Mouse (Mus musculus) neural tube, embryonic 13.5 days (tissue): ENCODE measurements around the gene Ppp2r2c. TPM values are rescaled to one million over a fixed set of nuclear protein-coding genes. Genes with fewer than 3 reads are reported as not detected.

ENCODE experiments used
- ATAC-seq: fragments of 200-750 bp; cut with Nextera tagmentation; 2 replicates; pipeline ENCODE4 v1.8.0; 2017; ENCODE audit warnings: low read depth, mild to moderate bottlenecking, moderate TSS enrichment, moderate library complexity
- H3K27ac ChIP-seq: fragments of 300-500 bp; sonication (generic); replicated peaks from 2 replicates; pipeline ENCODE4 v1.5.1; 2015; ENCODE audit warnings: moderate library complexity, mild to moderate bottlenecking, inconsistent platforms
- H3K27me3 ChIP-seq: fragments of 300-500 bp; sonication (generic); 2 replicates; pipeline ENCODE4 v1.6.1; 2015; ENCODE audit warnings: mild to moderate bottlenecking, inconsistent platforms
- H3K36me3 ChIP-seq: fragments of 300-500 bp; sonication (generic); 2 replicates; pipeline ENCODE4 v1.6.1; 2015; ENCODE audit warnings: mild to moderate bottlenecking, inconsistent platforms
- H3K4me1 ChIP-seq: fragments of 300-500 bp; sonication (generic); replicated peaks from 2 replicates; pipeline ENCODE4 v1.6.1; 2015; ENCODE audit warnings: inconsistent platforms
- H3K4me2 ChIP-seq: fragments of 300-500 bp; sonication (generic); 2 replicates; pipeline ENCODE4 v1.6.1; 2015; ENCODE audit warnings: inconsistent platforms, mild to moderate bottlenecking, moderate library complexity
- H3K4me3 ChIP-seq: fragments of 300-500 bp; sonication (generic); 2 replicates; pipeline ENCODE4 v1.5.1; 2015; ENCODE audit warnings: mild to moderate bottlenecking, inconsistent platforms
- H3K9ac ChIP-seq: fragments of 300-500 bp; sonication (generic); 2 replicates; pipeline ENCODE4 v1.6.1; 2015; ENCODE audit warnings: moderate library complexity, mild to moderate bottlenecking, inconsistent platforms
- H3K9me3 ChIP-seq: fragments of 300-500 bp; sonication (generic); 2 replicates; pipeline ENCODE4 v1.6.1; 2016; ENCODE audit warnings: inconsistent platforms
- WGBS: fragments of 180-500 bp; shearing (Covaris S2); methylation state at CpG from one replicate; pipeline ENCODE4 v1.1.7; 2015; 5-methylcytosine and 5-hydroxymethylcytosine counted together
- polyA plus RNA-seq: library from polyadenylated mRNA; unstranded; fragments of >200 nt; fragmentation: Nextera tagmentation; extraction: Ambion mirVana; gene quantifications from 2 replicates; pipeline ENCODE4 v1.2.1, GENCODE M21; 2015

The Ppp2r2c gene
- polyA plus RNA-seq, 1 experiment from 2014 or later = 44.8 TPM

- H3K27ac ChIP-seq = no peak overlapping the region
- H3K4me2 ChIP-seq = no peak overlapping the region
- ATAC-seq = no peak
- peaks cover 19% of the 10 kb centered on the region for H3K36me3 ChIP-seq
- no peak overlapping the region for H3K9ac ChIP-seq
- no peak overlapping the region for H3K4me3 ChIP-seq
- no peaks in the 10 kb centered on the region for H3K9me3 ChIP-seq
- no peaks in the 10 kb centered on the region for H3K27me3 ChIP-seq
- WGBS = 87% methylated on average over 2 of the region's 2 CpGs
- H3K4me1 ChIP-seq = peaks cover 15% of the 10 kb centered on the region
These were observed 74.1 kb downstream of the Ppp2r2c start for GRCm38 (mm10) chr5:36942446-36942845.

- no peak for ATAC-seq
- no peak overlapping the region for H3K4me3 ChIP-seq
- 0 out of 2 replicates have a peak overlapping the region, but pooled peaks have one; percentile 59 for H3K27ac ChIP-seq
- no peaks in the 10 kb centered on the region for H3K9me3 ChIP-seq
- 73% methylated on average over 5 of the region's 5 CpGs for WGBS
- H3K36me3 ChIP-seq = peaks cover 28% of the 10 kb centered on the region
- no peak overlapping the region for H3K9ac ChIP-seq
- H3K4me1 ChIP-seq = peaks cover 15% of the 10 kb centered on the region
- 0 out of 2 replicates have a peak, but pooled peaks cover 4% of the 10 kb centered on the region for H3K27me3 ChIP-seq
- no peak overlapping the region for H3K4me2 ChIP-seq
These were observed 76.2 kb downstream of the Ppp2r2c start for GRCm38 (mm10) chr5:36944552-36944951.

- H3K9ac ChIP-seq = no peak overlapping the region; the same call in 1 of the 2 replicates
- no peak overlapping the region for H3K4me3 ChIP-seq
- ATAC-seq = peak; percentile 10; the same call in 1 of the 2 replicates
- H3K27me3 ChIP-seq = 0 out of 2 replicates have a peak, but pooled peaks cover 4% of the 10 kb centered on the region
- peak overlapping the region; percentile 59 for H3K27ac ChIP-seq
- WGBS = 38% methylated on average over 8 of the region's 8 CpGs
- no peak overlapping the region for H3K4me2 ChIP-seq
- H3K4me1 ChIP-seq = peaks cover 15% of the 10 kb centered on the region
- H3K36me3 ChIP-seq = peaks cover 26% of the 10 kb centered on the region
- no peaks in the 10 kb centered on the region for H3K9me3 ChIP-seq
These were observed 76.9 kb downstream of the Ppp2r2c start for GRCm38 (mm10) chr5:36945102-36945701.

- ATAC-seq = no peak
- 81% methylated on average over 2 of the region's 2 CpGs for WGBS
These were observed 77.4 kb downstream of the Ppp2r2c start for GRCm38 (mm10) chr5:36945713-36946112.

GRCm38 (mm10) chr5:36946445-36946844 is 78.1 kb downstream of the Ppp2r2c start:
- peaks cover 15% of the 10 kb centered on the region for H3K4me1 ChIP-seq
- WGBS = 5% methylated on average over 5 of the region's 5 CpGs
- ATAC-seq = no peak
- no peak overlapping the region for H3K4me2 ChIP-seq
- H3K27ac ChIP-seq = no peak overlapping the region
- 0 out of 2 replicates have a peak, but pooled peaks cover 4% of the 10 kb centered on the region for H3K27me3 ChIP-seq
- H3K4me3 ChIP-seq = no peak overlapping the region
- no peaks in the 10 kb centered on the region for H3K9me3 ChIP-seq
- H3K9ac ChIP-seq = no peak overlapping the region
- H3K36me3 ChIP-seq = peaks cover 25% of the 10 kb centered on the region; the same call in 1 of the 2 replicates

More at GRCm38 (mm10) chr5:36945713-36946112, 77.4 kb downstream of the Ppp2r2c start:
- no peak overlapping the region for H3K9ac ChIP-seq
- H3K4me2 ChIP-seq = no peak overlapping the region
- peaks cover 15% of the 10 kb centered on the region for H3K4me1 ChIP-seq
- H3K27ac ChIP-seq = peak overlapping the region; percentile 59; the same call in 1 of the 2 replicates
- H3K27me3 ChIP-seq = 0 out of 2 replicates have a peak, but pooled peaks cover 4% of the 10 kb centered on the region
- H3K4me3 ChIP-seq = no peak overlapping the region
- no peaks in the 10 kb centered on the region for H3K9me3 ChIP-seq
- H3K36me3 ChIP-seq = peaks cover 26% of the 10 kb centered on the region

GRCm38 (mm10) chr5:36948831-36949230 is 80.5 kb downstream of the Ppp2r2c start:
- no peak overlapping the region for H3K27ac ChIP-seq
- no peak overlapping the region for H3K4me2 ChIP-seq
- H3K36me3 ChIP-seq = peaks cover 30% of the 10 kb centered on the region; the same call in 1 of the 2 replicates
- WGBS = 16% methylated on average over 3 of the region's 3 CpGs
- no peaks in the 10 kb centered on the region for H3K9me3 ChIP-seq
- H3K9ac ChIP-seq = no peak overlapping the region
- peaks cover 15% of the 10 kb centered on the region for H3K4me1 ChIP-seq
- peak; percentile 30; the same call in 1 of the 2 replicates for ATAC-seq
- H3K27me3 ChIP-seq = 0 out of 2 replicates have a peak, but pooled peaks cover 4% of the 10 kb centered on the region
- H3K4me3 ChIP-seq = no peak overlapping the region

GRCm38 (mm10) chr5:36950871-36951270 is 82.6 kb downstream of the Ppp2r2c start:
- ATAC-seq = no peak
- Histone ChIP-seq H3K36me3 (peaks cover 30% of the 10 kb centered on the region; the same call in 1 of the 2 replicates), H3K9me3 (no peaks in the 10 kb centered on the region), H3K9ac (no peak overlapping the region), H3K4me2 (no peak overlapping the region), H3K27ac (no peak overlapping the region), H3K27me3 (0 out of 2 replicates have a peak, but pooled peaks cover 4% of the 10 kb centered on the region), H3K4me3 (no peak overlapping the region), H3K4me1 (peaks cover 3% of the 10 kb centered on the region; the same call in 1 of the 2 replicates)
- 59% methylated on average over 2 of the region's 2 CpGs for WGBS

GRCm38 (mm10) chr5:36952311-36952710 is 84.0 kb downstream of the Ppp2r2c start:
- H3K27me3 ChIP-seq = 0 out of 2 replicates have a peak, but pooled peaks cover 4% of the 10 kb centered on the region
- no peak for ATAC-seq
- 93% methylated on average over 15 of the region's 15 CpGs for whole genome bisulfite sequencing
- no peak overlapping the region for H3K4me3 ChIP-seq
- no peak overlapping the region for H3K4me2 ChIP-seq
- H3K9me3 ChIP-seq = no peaks in the 10 kb centered on the region
- no peaks in the 10 kb centered on the region for H3K4me1 ChIP-seq
- H3K27ac ChIP-seq = no peak overlapping the region
- no peak overlapping the region for H3K9ac ChIP-seq
- peaks cover 30% of the 10 kb centered on the region; the same call in 1 of the 2 replicates for H3K36me3 ChIP-seq

GRCm38 (mm10) chr5:36955366-36955765 is 87.1 kb downstream of the Ppp2r2c start:
- peaks cover under 1% of the 10 kb centered on the region; the same call in 1 of the 2 replicates for H3K4me1 ChIP-seq
- peaks cover 17% of the 10 kb centered on the region; the same call in 1 of the 2 replicates for H3K36me3 ChIP-seq
- H3K27me3 ChIP-seq = no peaks in the 10 kb centered on the region
- no peak overlapping the region for H3K4me2 ChIP-seq
- no peak overlapping the region for H3K27ac ChIP-seq
- no peaks in the 10 kb centered on the region for H3K9me3 ChIP-seq
- ATAC-seq = no peak
- 21% methylated on average over 4 of the region's 4 CpGs for WGBS
- no peak overlapping the region for H3K4me3 ChIP-seq
- H3K9ac ChIP-seq = no peak overlapping the region

GRCm38 (mm10) chr5:36958837-36959236 is 90.5 kb downstream of the Ppp2r2c start:
- Histone ChIP-seq H3K4me2 (no peak overlapping the region), H3K9ac (no peak overlapping the region), H3K9me3 (no peaks in the 10 kb centered on the region), H3K36me3 (no peaks in the 10 kb centered on the region), H3K4me3 (no peak overlapping the region), H3K27me3 (no peaks in the 10 kb centered on the region), H3K27ac (no peak overlapping the region), H3K4me1 (peaks cover 8% of the 10 kb centered on the region; the same call in 1 of the 2 replicates)
- 32% methylated on average over 5 of the region's 5 CpGs for WGBS
- peak; percentile 55 for ATAC-seq

- 20% methylated on average over 5 of the region's 5 CpGs for WGBS
- H3K4me3 ChIP-seq = no peak overlapping the region
These were observed 92.2 kb downstream of the Ppp2r2c start for GRCm38 (mm10) chr5:36960501-36960900.

GRCm38 (mm10) chr5:36971587-36971986 is 103.3 kb downstream of the Ppp2r2c start:
- Histone ChIP-seq H3K4me1 (no peaks in the 10 kb centered on the region), H3K27ac (no peak overlapping the region), H3K4me3 (no peak overlapping the region), H3K9me3 (no peaks in the 10 kb centered on the region), H3K4me2 (no peak overlapping the region), H3K36me3 (peaks cover 40% of the 10 kb centered on the region), H3K9ac (no peak overlapping the region), H3K27me3 (no peaks in the 10 kb centered on the region)
- no peak for ATAC-seq
- 88% methylated on average over 8 of the region's 8 CpGs for WGBS

More at GRCm38 (mm10) chr5:36960501-36960900, 92.2 kb downstream of the Ppp2r2c start:
- H3K9me3 ChIP-seq = no peaks in the 10 kb centered on the region
- H3K27ac ChIP-seq = no peak overlapping the region
- no peak overlapping the region for H3K9ac ChIP-seq
- 0 out of 2 replicates have a peak, but pooled peaks have one; percentile 33 for ATAC-seq
- H3K27me3 ChIP-seq = no peaks in the 10 kb centered on the region
- 0 out of 2 replicates have a peak, but pooled peaks cover 7% of the 10 kb centered on the region for H3K36me3 ChIP-seq
- H3K4me1 ChIP-seq = peaks cover 8% of the 10 kb centered on the region; the same call in 1 of the 2 replicates
- H3K4me2 ChIP-seq = no peak overlapping the region
